Mouse (Mus musculus) brown adipose tissue, adult 24 weeks (tissue): Measurements from ENCODE around the gene Gosr1. TPM values are rescaled to one million over a fixed set of nuclear protein-coding genes. Genes with fewer than 3 reads are reported as not detected.
"Not testable (repeated sequence)": the region's sequence is repeated elsewhere in the genome, so short reads cannot be mapped to it uniquely, and the experiment has no call there.

Source experiments
- H3K27ac ChIP-seq: fragments of 200-500 bp; replicated peaks from 2 replicates; pipeline ENCODE4 v1.5.1; 2012; ENCODE audit warnings: low read depth, mild to moderate bottlenecking, low read length
- H3K4me1 ChIP-seq: fragments of 200-500 bp; 2 replicates; pipeline ENCODE4 v1.6.1; 2012; ENCODE audit warnings: low read length, mixed read lengths; ENCODE audit not compliant: control insufficient read depth, insufficient read depth, insufficient read length
- H3K4me3 ChIP-seq: fragments of 200-500 bp; 2 replicates; pipeline ENCODE4 v1.5.1; 2012; ENCODE audit warnings: low read depth, mild to moderate bottlenecking, low read length, moderate library complexity; ENCODE audit not compliant: insufficient read depth
- polyA plus RNA-seq: library from polyadenylated mRNA; stranded (reverse); fragments of >200 nt; gene quantifications from 2 replicates; pipeline ENCODE4 v1.2.4, GENCODE M21; 2012; ENCODE audit not compliant: missing spikeins, insufficient read depth, insufficient read length

Gene Gosr1
- polyA plus RNA-seq, 1 experiment = 44.5 TPM

- H3K4me1 ChIP-seq = peaks cover 23% of the 10 kb centered on the region; the same call in 1 of the 2 replicates
- no peak overlapping the region for H3K4me3 ChIP-seq
- peak overlapping the region; percentile 96 for H3K27ac ChIP-seq
Measured at GRCm38 (mm10) chr11:76707656-76708055, 55.7 kb downstream of the Gosr1 start.

GRCm38 (mm10) chr11:76699626-76700025 is 63.8 kb downstream of the Gosr1 start:
- H3K4me1 ChIP-seq = peaks cover 10% of the 10 kb centered on the region
- H3K4me3 ChIP-seq = 0 out of 2 replicates have a peak overlapping the region, but pooled peaks have one; percentile 2
- H3K27ac ChIP-seq = peak overlapping the region; percentile 89

GRCm38 (mm10) chr11:76695810-76696209 is 67.6 kb downstream of the Gosr1 start:
- H3K4me1 ChIP-seq = peaks cover 12% of the 10 kb centered on the region
- H3K27ac ChIP-seq = peak overlapping the region; percentile 32

GRCm38 (mm10) chr11:76692096-76692495 is 71.3 kb downstream of the Gosr1 start:
- Histone ChIP-seq H3K4me1 (peaks cover 5% of the 10 kb centered on the region), H3K4me3 (no peak overlapping the region), H3K27ac (0 out of 2 replicates have a peak overlapping the region, but pooled peaks have one; percentile 3)

More at GRCm38 (mm10) chr11:76695810-76696209, 67.6 kb downstream of the Gosr1 start:
- no peak overlapping the region for H3K4me3 ChIP-seq

- H3K27ac ChIP-seq = peak overlapping the region; percentile 90
- peaks cover 3% of the 10 kb centered on the region; the same call in 1 of the 2 replicates for H3K4me1 ChIP-seq
- H3K4me3 ChIP-seq = peak overlapping the region; percentile 66
Measured at GRCm38 (mm10) chr11:76685604-76686003, 77.8 kb downstream of the Gosr1 start.

GRCm38 (mm10) chr11:76679508-76679907 is 83.9 kb downstream of the Gosr1 start, which contains the start of gene Trarg1:
TSS of gene Trarg1 (plus strand) at chr11:76679808.
- Histone ChIP-seq H3K4me3 (peak within 1 kb of the TSS; percentile 93), H3K27ac (peak within 1 kb of the TSS; percentile 99)
- not testable (repeated sequence) for H3K4me1 ChIP-seq

Other genes with a start within 250 kb of the Gosr1 start
- gene Abr, start 141.3 kb downstream of the Gosr1 start, polyA plus RNA-seq = 2.4 and 3.6 TPM in 2 replicates
- gene Bhlha9, start 91.1 kb downstream of the Gosr1 start, polyA plus RNA-seq = not detected in 2 replicates
- 368 and 373 TPM in 2 replicates for gene Trarg1, start 83.8 kb downstream of the Gosr1 start, polyA plus RNA-seq
- gene Cpd, start 83.4 kb upstream of the Gosr1 start, polyA plus RNA-seq = 17.4 and 18.6 TPM in 2 replicates
- gene Tmigd1, start 138.6 kb upstream of the Gosr1 start, polyA plus RNA-seq = 1.4 and 1.5 TPM in 2 replicates
- gene Blmh, start 161.2 kb upstream of the Gosr1 start, polyA plus RNA-seq = 23.5 and 32.1 TPM in 2 replicates
- not detected in 2 replicates for gene Slc6a4, start 235.0 kb upstream of the Gosr1 start, polyA plus RNA-seq